Mouse (Mus musculus) midbrain, embryonic 15.5 days (tissue): ENCODE measurements around the gene Spred1. TPM values are rescaled to one million over a fixed set of nuclear protein-coding genes. Genes with fewer than 3 reads are reported as not detected.

Experiments
- ATAC-seq: fragments of 200-750 bp; cut with Nextera tagmentation; replicated peaks from 2 replicates; pipeline ENCODE4 v1.8.0; 2017; ENCODE audit warnings: moderate TSS enrichment
- H3K27ac ChIP-seq: fragments of 300-500 bp; sonication (generic); 2 replicates; pipeline ENCODE4 v1.5.1; 2015; ENCODE audit warnings: mild to moderate bottlenecking, inconsistent platforms
- H3K27me3 ChIP-seq: fragments of 300-500 bp; sonication (generic); replicated peaks from 2 replicates; pipeline ENCODE4 v1.6.1; 2015; ENCODE audit warnings: inconsistent platforms
- H3K36me3 ChIP-seq: fragments of 300-500 bp; sonication (generic); replicated peaks from 2 replicates; pipeline ENCODE4 v1.6.1; 2015; ENCODE audit warnings: inconsistent platforms
- H3K4me1 ChIP-seq: fragments of 300-500 bp; sonication (generic); 2 replicates; pipeline ENCODE4 v1.6.1; 2015; ENCODE audit warnings: inconsistent platforms
- H3K4me2 ChIP-seq: fragments of 300-500 bp; sonication (generic); 2 replicates; pipeline ENCODE4 v1.6.1; 2015; ENCODE audit warnings: inconsistent platforms, mild to moderate bottlenecking, moderate library complexity
- H3K4me3 ChIP-seq: fragments of 300-500 bp; sonication (generic); 2 replicates; pipeline ENCODE4 v1.5.1; 2015; ENCODE audit warnings: mild to moderate bottlenecking, inconsistent platforms
- H3K9ac ChIP-seq: fragments of 300-500 bp; sonication (generic); 2 replicates; pipeline ENCODE4 v1.6.1; 2015; ENCODE audit warnings: mild to moderate bottlenecking, inconsistent platforms
- H3K9me3 ChIP-seq: fragments of 300-500 bp; sonication (generic); 2 replicates; pipeline ENCODE4 v1.6.1; 2016; ENCODE audit warnings: inconsistent platforms
- WGBS: fragments of 180-500 bp; shearing (Covaris S2); methylation state at CpG from one replicate; pipeline ENCODE4 v1.1.7; 2015; ENCODE audit warnings: mixed read lengths; 5-methylcytosine and 5-hydroxymethylcytosine counted together
- polyA plus RNA-seq: library from polyadenylated mRNA; unstranded; fragments of >200 nt; fragmentation: Nextera tagmentation; extraction: Ambion mirVana; gene quantifications from 2 replicates; pipeline ENCODE4 v1.2.1, GENCODE M21; 2015

Gene Spred1
- polyA plus RNA-seq, 1 experiment from 2014 or later = 10.6 TPM

GRCm38 (mm10) chr2:117146026-117146425 is 24.9 kb downstream of the Spred1 start:
- H3K27me3 ChIP-seq = no peaks in the 10 kb centered on the region
- WGBS = 94% methylated on average over 2 of the region's 2 CpGs
- H3K36me3 ChIP-seq = no peaks in the 10 kb centered on the region
- H3K4me3 ChIP-seq = no peak overlapping the region
- no peaks in the 10 kb centered on the region for H3K9me3 ChIP-seq
- no peak overlapping the region for H3K9ac ChIP-seq
- no peak overlapping the region for H3K4me2 ChIP-seq
- no peak overlapping the region for H3K27ac ChIP-seq
- no peak for ATAC-seq
- peaks cover 6% of the 10 kb centered on the region; the same call in 1 of the 2 replicates for H3K4me1 ChIP-seq

GRCm38 (mm10) chr2:117146617-117147016 is 25.4 kb downstream of the Spred1 start:
- Histone ChIP-seq H3K4me2 (no peak overlapping the region), H3K27ac (no peak overlapping the region), H3K9ac (no peak overlapping the region), H3K36me3 (no peaks in the 10 kb centered on the region), H3K4me1 (peaks cover under 1% of the 10 kb centered on the region; the same call in 1 of the 2 replicates), H3K4me3 (no peak overlapping the region), H3K9me3 (no peaks in the 10 kb centered on the region), H3K27me3 (no peaks in the 10 kb centered on the region)
- 90% methylated on average over 3 of the region's 3 CpGs for WGBS
- ATAC-seq = no peak

GRCm38 (mm10) chr2:117152161-117152560 is 31.0 kb downstream of the Spred1 start:
- H3K4me2 ChIP-seq = no peak overlapping the region
- H3K9ac ChIP-seq = no peak overlapping the region
- H3K27ac ChIP-seq = no peak overlapping the region
- H3K36me3 ChIP-seq = no peaks in the 10 kb centered on the region
- no peaks in the 10 kb centered on the region for H3K27me3 ChIP-seq
- H3K4me3 ChIP-seq = no peak overlapping the region
- no peak for ATAC-seq
- no peaks in the 10 kb centered on the region; the same call in 1 of the 2 replicates for H3K4me1 ChIP-seq
- H3K9me3 ChIP-seq = no peaks in the 10 kb centered on the region

- H3K36me3 ChIP-seq = 0 out of 2 replicates have a peak, but pooled peaks cover 3% of the 10 kb centered on the region
- H3K9me3 ChIP-seq = no peaks in the 10 kb centered on the region
- WGBS = 88% methylated on average over 2 of the region's 2 CpGs
- no peak overlapping the region for H3K4me3 ChIP-seq
- no peak overlapping the region for H3K4me2 ChIP-seq
- no peaks in the 10 kb centered on the region for H3K27me3 ChIP-seq
- H3K27ac ChIP-seq = no peak overlapping the region
- no peak for ATAC-seq
- no peak overlapping the region for H3K9ac ChIP-seq
- H3K4me1 ChIP-seq = no peaks in the 10 kb centered on the region
Measured at GRCm38 (mm10) chr2:117168379-117168778, 47.2 kb downstream of the Spred1 start.

GRCm38 (mm10) chr2:117169037-117169436 is 47.9 kb downstream of the Spred1 start:
- no peaks in the 10 kb centered on the region for H3K4me1 ChIP-seq
- H3K9me3 ChIP-seq = no peaks in the 10 kb centered on the region
- 0 out of 2 replicates have a peak, but pooled peaks cover 3% of the 10 kb centered on the region for H3K36me3 ChIP-seq
- H3K27ac ChIP-seq = no peak overlapping the region
- no peak overlapping the region for H3K9ac ChIP-seq
- no peaks in the 10 kb centered on the region for H3K27me3 ChIP-seq
- H3K4me3 ChIP-seq = no peak overlapping the region
- no peak for ATAC-seq
- no peak overlapping the region for H3K4me2 ChIP-seq
- WGBS = 71% methylated on average over 3 of the region's 3 CpGs

GRCm38 (mm10) chr2:117172981-117173380 is 51.8 kb downstream of the Spred1 start:
- 84% methylated on average over 4 of the region's 4 CpGs for WGBS
- H3K4me1 ChIP-seq = no peaks in the 10 kb centered on the region
- ATAC-seq = no peak
- no peaks in the 10 kb centered on the region for H3K27me3 ChIP-seq
- no peak overlapping the region for H3K27ac ChIP-seq
- no peaks in the 10 kb centered on the region for H3K9me3 ChIP-seq
- H3K36me3 ChIP-seq = no peaks in the 10 kb centered on the region; the same call in 1 of the 2 replicates
- H3K4me2 ChIP-seq = no peak overlapping the region
- H3K4me3 ChIP-seq = no peak overlapping the region
- no peak overlapping the region for H3K9ac ChIP-seq

GRCm38 (mm10) chr2:117176066-117176465 is 54.9 kb downstream of the Spred1 start:
- Histone ChIP-seq H3K27me3 (no peaks in the 10 kb centered on the region), H3K36me3 (no peaks in the 10 kb centered on the region; the same call in 1 of the 2 replicates), H3K27ac (no peak overlapping the region), H3K4me1 (no peaks in the 10 kb centered on the region), H3K4me2 (no peak overlapping the region), H3K9me3 (no peaks in the 10 kb centered on the region), H3K4me3 (no peak overlapping the region), H3K9ac (no peak overlapping the region)
- no peak for ATAC-seq
- WGBS = 90% methylated on average over 4 of the region's 4 CpGs

GRCm38 (mm10) chr2:117176937-117177336 is 55.8 kb downstream of the Spred1 start:
- Histone ChIP-seq H3K9me3 (no peaks in the 10 kb centered on the region), H3K4me2 (no peak overlapping the region), H3K36me3 (no peaks in the 10 kb centered on the region; the same call in 1 of the 2 replicates), H3K4me3 (no peak overlapping the region), H3K4me1 (no peaks in the 10 kb centered on the region), H3K27ac (no peak overlapping the region), H3K27me3 (no peaks in the 10 kb centered on the region), H3K9ac (no peak overlapping the region)
- no peak for ATAC-seq
- WGBS = 63% methylated on average over 4 of the region's 4 CpGs

GRCm38 (mm10) chr2:117180250-117180885 is 59.2 kb downstream of the Spred1 start:
- H3K27me3 ChIP-seq = no peaks in the 10 kb centered on the region
- no peaks in the 10 kb centered on the region; the same call in 1 of the 2 replicates for H3K36me3 ChIP-seq
- no peaks in the 10 kb centered on the region for H3K9me3 ChIP-seq
- H3K9ac ChIP-seq = no peak overlapping the region
- no peak overlapping the region for H3K27ac ChIP-seq
- ATAC-seq = peak; percentile 93
- no peaks in the 10 kb centered on the region for H3K4me1 ChIP-seq
- H3K4me2 ChIP-seq = no peak overlapping the region
- WGBS = 37% methylated on average over 7 of the region's 7 CpGs
- no peak overlapping the region for H3K4me3 ChIP-seq

- no peaks in the 10 kb centered on the region for H3K4me1 ChIP-seq
Measured at GRCm38 (mm10) chr2:117185587-117185986, 64.4 kb downstream of the Spred1 start.

GRCm38 (mm10) chr2:117190915-117191314 is 69.7 kb downstream of the Spred1 start:
- H3K36me3 ChIP-seq = peaks cover 4% of the 10 kb centered on the region; the same call in 1 of the 2 replicates
- no peaks in the 10 kb centered on the region for H3K4me1 ChIP-seq
- no peak overlapping the region for H3K4me2 ChIP-seq
- ATAC-seq = no peak
- H3K4me3 ChIP-seq = no peak overlapping the region
- no peak overlapping the region for H3K27ac ChIP-seq
- H3K9ac ChIP-seq = no peak overlapping the region
- H3K9me3 ChIP-seq = no peaks in the 10 kb centered on the region
- no peaks in the 10 kb centered on the region for H3K27me3 ChIP-seq

More at GRCm38 (mm10) chr2:117185587-117185986, 64.4 kb downstream of the Spred1 start:
- 53% methylated on average over 4 of the region's 4 CpGs for WGBS
- no peak overlapping the region for H3K4me2 ChIP-seq
- H3K9ac ChIP-seq = no peak overlapping the region
- ATAC-seq = no peak
- peaks cover 4% of the 10 kb centered on the region; the same call in 1 of the 2 replicates for H3K36me3 ChIP-seq
- H3K9me3 ChIP-seq = no peaks in the 10 kb centered on the region
- no peak overlapping the region for H3K27ac ChIP-seq
- H3K27me3 ChIP-seq = no peaks in the 10 kb centered on the region
- no peak overlapping the region for H3K4me3 ChIP-seq

- Histone ChIP-seq H3K9me3 (no peaks in the 10 kb centered on the region), H3K36me3 (no peaks in the 10 kb centered on the region), H3K9ac (no peak overlapping the region), H3K4me2 (no peak overlapping the region), H3K4me1 (no peaks in the 10 kb centered on the region), H3K27ac (no peak overlapping the region), H3K27me3 (no peaks in the 10 kb centered on the region), H3K4me3 (no peak overlapping the region)
- no peak for ATAC-seq
Measured at GRCm38 (mm10) chr2:117194309-117194708, 73.1 kb downstream of the Spred1 start.

- 28% methylated on average over 2 of the region's 2 CpGs for WGBS
- Histone ChIP-seq H3K27ac (no peak overlapping the region), H3K4me2 (no peak overlapping the region), H3K36me3 (no peaks in the 10 kb centered on the region), H3K27me3 (no peaks in the 10 kb centered on the region), H3K4me3 (no peak overlapping the region), H3K9ac (no peak overlapping the region), H3K4me1 (no peaks in the 10 kb centered on the region), H3K9me3 (no peaks in the 10 kb centered on the region)
- no peak for ATAC-seq
Measured at GRCm38 (mm10) chr2:117195151-117195550, 74.0 kb downstream of the Spred1 start.
